Mouse (Mus musculus): Measurements from ENCODE around the gene Sergef.
A peak's percentile ranks its signal among the peaks of the same experiment; 100 is the strongest.

The Sergef gene

GRCm38 (mm10) chr7:46572803-46573594, 66.6 kb downstream of the Sergef start:
- DNase-seq = no peak

- peak; percentile 65 for DNase-seq
Observed at GRCm38 (mm10) chr7:46569509-46569908, 70.1 kb downstream of the Sergef start.

DNA sequence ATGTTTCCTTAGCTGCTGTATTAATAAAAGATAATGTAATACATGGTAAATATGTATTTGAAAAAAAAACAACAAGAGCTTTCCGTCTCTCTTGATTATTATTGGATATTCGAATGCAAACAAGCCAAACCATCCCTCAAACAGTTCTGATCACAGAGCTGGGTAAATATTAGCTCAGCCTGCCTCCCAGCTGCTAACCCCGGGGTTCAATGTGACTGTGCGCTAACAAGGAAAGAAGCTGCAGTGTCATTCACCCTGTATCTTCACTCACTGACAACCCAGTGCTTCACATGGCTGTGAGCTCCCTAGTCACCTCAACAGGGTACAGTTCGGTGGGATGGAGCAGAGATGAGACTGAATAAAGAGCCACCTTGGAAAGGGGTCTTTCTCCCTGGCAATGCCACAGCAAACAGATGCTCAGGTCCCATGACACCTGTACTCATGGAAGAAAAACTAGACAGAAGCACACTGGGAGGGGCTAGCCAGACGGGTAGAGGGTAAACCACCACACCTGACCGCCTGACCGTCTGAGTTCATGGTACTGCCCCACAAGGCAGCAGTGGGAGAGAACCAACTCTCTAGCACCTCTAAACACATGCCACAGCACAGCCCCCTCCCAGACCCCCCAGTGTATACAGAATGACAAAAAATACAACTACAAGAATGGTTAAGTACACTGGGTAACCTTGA, 73.1 kb downstream of the Sergef start:
- DNase-seq = no peak

GRCm38 (mm10) chr7:46565374-46565773, 74.2 kb downstream of the Sergef start:
- no peak for DNase-seq

GRCm38 (mm10) chr7:46563801-46564200, 75.8 kb downstream of the Sergef start:
- DNase-seq = no peak

DNA sequence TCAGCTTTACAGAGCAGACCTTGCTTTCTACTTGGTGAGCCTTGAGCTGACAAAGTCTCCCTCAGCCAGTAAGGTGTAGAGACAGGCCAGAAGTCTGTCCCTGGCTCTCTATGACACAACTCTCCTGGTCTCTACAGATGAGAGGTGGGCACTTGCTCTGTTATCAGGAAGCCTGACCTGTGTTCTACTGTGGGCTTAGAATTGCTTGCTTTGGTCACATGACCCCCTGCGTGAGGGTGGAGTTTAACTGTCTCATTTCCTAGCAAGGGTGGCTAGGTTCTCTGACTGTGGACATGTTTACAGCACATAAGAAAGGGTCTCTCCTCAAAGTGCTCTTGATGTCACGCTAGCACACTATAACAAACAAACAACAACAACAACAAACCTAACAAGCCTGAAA, 79.5 kb downstream of the Sergef start:
- DNase-seq = no peak

- DNase-seq = peak; percentile 29
Observed at GRCm38 (mm10) chr7:46559643-46560042, 80.0 kb downstream of the Sergef start.

GRCm38 (mm10) chr7:46559006-46559405, 80.6 kb downstream of the Sergef start:
- no peak for DNase-seq

- DNase-seq = no peak
Observed at GRCm38 (mm10) chr7:46557996-46558395, 81.6 kb downstream of the Sergef start.

DNA sequence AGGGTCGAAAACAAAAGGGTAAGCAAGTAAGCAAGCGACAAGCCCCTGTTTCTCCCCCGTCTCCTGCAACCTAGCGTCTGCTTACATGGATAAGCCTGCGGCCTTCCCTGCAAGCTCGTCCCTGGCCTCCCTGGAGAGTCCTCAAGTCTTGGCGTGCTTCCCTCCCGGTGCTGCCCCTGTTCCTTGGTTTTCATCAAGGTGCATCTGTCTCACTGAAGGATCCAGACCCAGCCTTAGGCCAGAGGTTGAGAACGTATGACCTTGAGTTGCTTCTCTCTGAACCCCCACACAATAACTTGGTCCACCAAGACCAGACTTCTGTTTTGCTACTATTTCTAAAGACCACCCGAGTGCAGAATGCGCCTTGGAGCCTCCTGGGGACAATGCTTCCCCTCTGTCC, 82.2 kb downstream of the Sergef start:
- DNase-seq = no peak

DNA sequence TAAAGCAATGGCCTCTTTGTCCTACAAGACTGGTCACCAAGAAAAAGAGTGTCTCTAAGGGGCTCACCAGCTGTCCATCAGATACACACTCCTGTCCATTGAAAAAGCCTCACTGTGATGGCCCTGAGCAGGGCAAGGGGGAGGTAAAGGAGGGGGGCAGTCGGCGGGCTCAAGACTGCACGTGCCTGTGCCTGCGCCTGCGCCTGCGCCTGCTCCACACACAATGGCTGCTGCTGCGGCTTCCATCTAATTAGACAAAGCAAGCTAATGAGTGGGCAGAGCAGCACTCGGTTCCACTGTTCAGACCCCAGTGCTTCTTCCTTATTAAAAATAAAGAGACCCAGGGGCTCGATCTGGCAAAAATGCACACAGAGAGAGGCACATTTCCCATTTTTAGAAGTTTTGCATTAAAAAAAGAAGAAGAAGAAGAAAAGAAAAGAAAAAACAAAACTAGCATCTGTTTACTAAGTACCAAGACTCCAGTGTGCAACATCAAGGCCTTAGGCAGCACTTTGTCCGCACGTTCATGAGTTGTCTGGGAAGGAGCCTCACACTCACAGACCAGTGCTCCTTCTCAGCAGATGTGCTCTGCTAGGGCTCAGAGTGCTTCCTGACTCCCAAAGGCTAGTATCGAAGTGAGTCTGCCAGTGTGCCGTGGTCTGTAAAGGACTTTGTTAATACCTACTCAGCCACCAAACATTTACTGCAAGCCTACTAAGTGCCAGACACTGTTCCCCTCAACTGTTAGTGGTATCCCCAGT, 83.1 kb downstream of the Sergef start:
- DNase-seq = no peak

DNA sequence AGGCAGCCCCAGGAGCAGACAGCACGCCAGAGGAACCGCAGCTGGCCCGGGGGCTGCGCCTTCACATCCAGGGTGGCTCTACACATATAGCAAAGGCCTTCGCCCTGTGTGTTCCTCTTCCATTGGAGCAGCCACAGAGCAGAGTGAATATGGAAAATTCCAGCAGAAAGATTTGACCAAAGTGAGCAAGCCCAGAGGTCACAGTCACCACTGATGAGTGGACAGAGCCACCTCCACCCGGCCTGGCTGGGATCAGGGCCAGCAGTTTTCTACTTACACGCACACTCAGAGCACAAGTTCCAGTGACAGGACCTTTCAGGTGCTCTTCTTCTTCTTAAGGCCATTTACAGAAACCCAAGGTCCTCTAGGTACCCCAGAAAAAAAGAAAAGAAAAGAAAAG, 83.9 kb downstream of the Sergef start:
- DNase-seq = peak; percentile 15

- DNase-seq = no peak
Observed at GRCm38 (mm10) chr7:46554855-46555254, 84.8 kb downstream of the Sergef start.

DNA sequence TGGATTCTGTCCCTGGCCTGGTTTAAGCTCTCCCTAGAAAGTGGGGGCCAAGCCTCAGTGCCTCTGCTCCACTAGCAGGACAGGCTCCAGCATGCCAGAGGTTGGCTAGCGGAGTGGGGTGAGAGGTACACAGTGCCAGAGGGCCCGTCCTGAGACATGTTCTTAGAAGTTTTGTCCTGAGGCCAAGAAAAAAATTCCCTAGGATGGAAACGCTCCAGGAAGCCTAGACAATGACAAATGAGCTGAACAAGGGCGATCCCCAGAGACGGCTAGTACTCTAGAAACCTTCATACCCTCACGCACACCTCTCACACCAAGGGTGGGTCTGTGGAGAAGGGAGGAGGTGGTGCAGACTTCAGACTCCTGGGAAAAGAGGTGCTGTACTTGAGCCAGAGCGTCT, 85.6 kb downstream of the Sergef start:
- DNase-seq = peak; percentile 24

GRCm38 (mm10) chr7:46551935-46552752, 87.5 kb downstream of the Sergef start:
- no peak for DNase-seq

GRCm38 (mm10) chr7:46551173-46551572, 88.4 kb downstream of the Sergef start:
- no peak for DNase-seq

- no peak for DNase-seq
Observed at GRCm38 (mm10) chr7:46548124-46548523, 91.5 kb downstream of the Sergef start.

DNA sequence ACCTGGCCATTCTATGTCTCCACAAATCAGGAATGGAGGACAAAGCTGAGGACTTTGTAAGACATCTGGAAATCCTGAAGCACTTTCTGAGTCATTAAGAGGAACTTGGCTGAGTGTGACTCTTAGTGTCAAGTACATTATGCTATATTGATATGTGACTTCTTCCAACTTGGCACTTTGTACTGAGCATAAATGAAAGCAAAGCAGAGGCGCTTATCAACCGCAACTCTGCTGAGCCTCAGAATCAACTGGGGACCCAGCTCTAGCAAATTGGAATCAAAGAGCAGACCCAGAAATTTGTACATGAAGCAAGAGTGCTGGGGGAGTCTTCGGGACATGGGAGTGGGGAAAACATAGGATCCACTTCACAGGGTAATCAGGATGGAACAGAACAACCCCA, 92.0 kb downstream of the Sergef start:
- DNase-seq = no peak

DNA sequence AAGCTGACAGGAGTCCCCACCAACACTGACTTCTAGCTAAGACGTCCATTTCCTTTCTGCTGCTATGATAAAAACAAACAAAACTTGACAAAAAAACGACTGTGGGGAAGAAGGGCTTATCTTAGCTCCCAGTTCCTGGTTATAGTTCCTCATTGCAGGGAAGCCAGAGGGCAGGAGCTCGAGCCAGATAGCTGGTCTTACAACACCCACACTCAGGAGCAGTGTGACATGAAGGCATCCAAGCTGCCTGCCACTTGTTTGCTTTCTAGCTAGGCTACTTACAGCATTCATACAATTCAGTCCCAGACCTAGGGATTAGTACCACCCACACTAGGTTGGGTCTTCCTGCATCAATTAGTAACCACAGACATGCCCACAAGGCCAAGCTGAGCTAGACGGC, 93.1 kb downstream of the Sergef start:
- DNase-seq = no peak

DNA sequence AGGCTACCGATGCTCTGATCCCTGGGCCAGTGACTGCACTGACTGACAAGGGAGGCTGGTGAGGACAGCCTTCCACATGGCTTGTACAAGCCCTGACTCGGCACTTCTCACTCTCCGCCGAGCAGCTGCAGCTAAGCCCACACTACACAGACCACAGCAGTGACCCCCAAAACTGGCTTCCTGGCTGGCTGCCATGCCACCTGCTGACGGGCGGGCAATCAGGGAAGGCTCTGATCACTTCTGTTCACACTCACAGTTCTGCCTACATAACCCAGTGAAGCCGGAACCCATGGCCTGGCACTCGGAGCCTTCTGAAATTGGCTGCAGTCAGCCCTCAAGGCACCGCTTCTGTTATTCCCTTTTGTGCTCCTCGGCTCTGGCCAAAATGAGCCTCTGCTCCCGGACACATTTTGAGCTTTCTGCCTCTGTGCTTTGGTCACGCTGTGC, 95.4 kb downstream of the Sergef start:
- no peak for DNase-seq

GRCm38 (mm10) chr7:46542117-46542516, 97.5 kb downstream of the Sergef start:
- DNase-seq = no peak

GRCm38 (mm10) chr7:46540616-46541015, 99.0 kb downstream of the Sergef start:
- no peak for DNase-seq

Measured in kidney, postnatal 10 days (tissue).